Mouse (Mus musculus) lung, postnatal 0 days (tissue): ENCODE results near the gene Sdsl. TPM values are rescaled to one million over a fixed set of nuclear protein-coding genes. Genes with fewer than 3 reads are reported as not detected.

Experiments
- ATAC-seq: fragments of 200-750 bp; cut with Nextera tagmentation; 2 replicates; pipeline ENCODE4 v1.8.0; 2017; ENCODE audit warnings: moderate library complexity
- DNase-seq: peaks from one replicate; pipeline ENCODE4 v3.0.0-alpha.2; 2016; ENCODE audit warnings: low spot score
- H3K27ac ChIP-seq: fragments of 300-500 bp; sonication (generic); 2 replicates; pipeline ENCODE4 v1.5.1; 2014; ENCODE audit warnings: antibody characterized with exemption, mild to moderate bottlenecking, low read length, mixed read lengths
- H3K27me3 ChIP-seq: fragments of 300-500 bp; sonication (generic); replicated peaks from 2 replicates; pipeline ENCODE4 v1.6.1; 2014; ENCODE audit warnings: low read length, mixed read lengths; ENCODE audit not compliant: insufficient read depth
- H3K36me3 ChIP-seq: fragments of 300-500 bp; sonication (generic); 2 replicates; pipeline ENCODE4 v1.6.1; 2014; ENCODE audit warnings: low read length, mixed read lengths; ENCODE audit not compliant: insufficient read depth
- H3K4me1 ChIP-seq: fragments of 300-500 bp; sonication (generic); 2 replicates; pipeline ENCODE4 v1.6.1; 2014; ENCODE audit warnings: antibody characterized with exemption, low read depth, low read length, mixed read lengths; ENCODE audit not compliant: insufficient read depth
- H3K4me2 ChIP-seq: fragments of 300-500 bp; sonication (generic); replicated peaks from 2 replicates; pipeline ENCODE4 v1.6.1; 2014; ENCODE audit warnings: low read depth, mild to moderate bottlenecking, low read length, moderate library complexity, mixed read lengths
- H3K4me3 ChIP-seq: fragments of 300-500 bp; sonication (generic); 2 replicates; pipeline ENCODE4 v1.5.1; 2014; ENCODE audit warnings: low read depth, low read length
- H3K9ac ChIP-seq: fragments of 300-500 bp; sonication (generic); replicated peaks from 2 replicates; pipeline ENCODE4 v1.6.1; 2014; ENCODE audit warnings: low read depth, mild to moderate bottlenecking
- H3K9me3 ChIP-seq: fragments of 300-500 bp; sonication (generic); 2 replicates; pipeline ENCODE4 v1.6.1; 2016; ENCODE audit warnings: low read length, mixed read lengths
- CTCF ChIP-seq: IDR thresholded peaks from 2 replicates; pipeline ENCODE4 v1.5.1; 2016; ENCODE audit warnings: antibody characterized with exemption, mild to moderate bottlenecking
- EP300 ChIP-seq: IDR thresholded peaks from 2 replicates; pipeline ENCODE4 v1.6.1; 2016; ENCODE audit warnings: antibody characterized with exemption, mild to moderate bottlenecking, control low read depth
- WGBS: fragments of 180-500 bp; shearing (Covaris S2); extraction: QIAGEN DNeasy Blood & Tissue Kit; methylation state at CpG from one replicate; pipeline ENCODE4 v1.1.7; 2014; 5-methylcytosine and 5-hydroxymethylcytosine counted together
- polyA plus RNA-seq: library from polyadenylated mRNA; unstranded; fragments of >200 nt; fragmentation: Nextera tagmentation; extraction: Ambion mirVana; gene quantifications from 2 replicates; pipeline ENCODE4 v1.2.1, GENCODE M21; 2015

The Sdsl gene
- polyA plus RNA-seq, 1 experiment from 2014 or later, result 1.7 TPM

- Histone ChIP-seq H3K27me3 (peaks cover 70% of the 10 kb centered on the region), H3K4me3 (no peak overlapping the region), H3K4me2 (no peak overlapping the region), H3K9ac (no peak overlapping the region), H3K36me3 (no peaks in the 10 kb centered on the region), H3K27ac (no peak overlapping the region), H3K9me3 (no peaks in the 10 kb centered on the region), H3K4me1 (peaks cover 6% of the 10 kb centered on the region; the same call in 1 of the 2 replicates)
- ATAC-seq (no peak), DNase-seq (no peak)
- TF ChIP-seq CTCF, result no peak
- no peak for TF ChIP-seq EP300
- 1% methylated on average over 27 of the region's 27 CpGs for WGBS
These were observed 33.5 kb downstream of the Sdsl start for GRCm38 (mm10) chr5:120438991-120439710.

GRCm38 (mm10) chr5:120438469-120438868 is 34.1 kb downstream of the Sdsl start:
- Histone ChIP-seq H3K9ac (no peak overlapping the region), H3K36me3 (no peaks in the 10 kb centered on the region), H3K9me3 (no peaks in the 10 kb centered on the region), H3K4me1 (peaks cover 6% of the 10 kb centered on the region; the same call in 1 of the 2 replicates), H3K4me2 (no peak overlapping the region), H3K27me3 (peaks cover 76% of the 10 kb centered on the region), H3K27ac (no peak overlapping the region), H3K4me3 (no peak overlapping the region)
- WGBS, result 1% methylated on average over 13 of the region's 13 CpGs
- ATAC-seq, result no peak
- no peak for TF ChIP-seq EP300
- TF ChIP-seq CTCF, result no peak
- no peak for DNase-seq

GRCm38 (mm10) chr5:120437986-120438385 is 34.6 kb downstream of the Sdsl start:
- Histone ChIP-seq H3K4me2 (no peak overlapping the region), H3K4me3 (no peak overlapping the region), H3K9ac (no peak overlapping the region), H3K9me3 (no peaks in the 10 kb centered on the region), H3K27me3 (peaks cover 80% of the 10 kb centered on the region), H3K4me1 (peaks cover 6% of the 10 kb centered on the region; the same call in 1 of the 2 replicates), H3K36me3 (no peaks in the 10 kb centered on the region), H3K27ac (no peak overlapping the region)
- DNase-seq (no peak), ATAC-seq (no peak)
- under 1% methylated on average over 33 of the region's 33 CpGs for WGBS
- no peak for TF ChIP-seq CTCF
- TF ChIP-seq EP300, result no peak

- Histone ChIP-seq H3K9me3 (no peaks in the 10 kb centered on the region), H3K27me3 (peaks cover 84% of the 10 kb centered on the region), H3K4me2 (no peak overlapping the region), H3K4me3 (no peak overlapping the region), H3K27ac (no peak overlapping the region), H3K36me3 (no peaks in the 10 kb centered on the region), H3K4me1 (peaks cover 6% of the 10 kb centered on the region; the same call in 1 of the 2 replicates), H3K9ac (no peak overlapping the region)
- DNase-seq (no peak), ATAC-seq (no peak)
- WGBS, result under 1% methylated on average over 16 of the region's 17 CpGs
- TF ChIP-seq EP300 (no peak), CTCF (no peak)
These were observed 35.1 kb downstream of the Sdsl start for GRCm38 (mm10) chr5:120437539-120437938.

GRCm38 (mm10) chr5:120436885-120437495 is 35.6 kb downstream of the Sdsl start:
- Histone ChIP-seq H3K4me1 (peaks cover 6% of the 10 kb centered on the region; the same call in 1 of the 2 replicates), H3K4me2 (no peak overlapping the region), H3K36me3 (no peaks in the 10 kb centered on the region), H3K27ac (no peak overlapping the region), H3K9ac (no peak overlapping the region), H3K4me3 (no peak overlapping the region), H3K27me3 (peaks cover 87% of the 10 kb centered on the region), H3K9me3 (no peaks in the 10 kb centered on the region)
- TF ChIP-seq EP300 (no peak), CTCF (no peak)
- 0% methylated on average over 18 of the region's 18 CpGs for WGBS
- DNase-seq (no peak), ATAC-seq (no peak)

- peak overlapping the region; percentile 54 for H3K4me2 ChIP-seq
- DNase-seq (no peak), ATAC-seq (no peak)
- no peaks in the 10 kb centered on the region for H3K9me3 ChIP-seq
- H3K9ac ChIP-seq, result no peak overlapping the region
- no peaks in the 10 kb centered on the region for H3K36me3 ChIP-seq
- WGBS, result 1% methylated on average over 44 of the region's 47 CpGs
- no peak for TF ChIP-seq EP300
- no peak for TF ChIP-seq CTCF
- no peak overlapping the region for H3K27ac ChIP-seq
- peaks cover 6% of the 10 kb centered on the region; the same call in 1 of the 2 replicates for H3K4me1 ChIP-seq
- H3K4me3 ChIP-seq, result peak overlapping the region; percentile 32
- H3K27me3 ChIP-seq, result peaks cover 96% of the 10 kb centered on the region
These were observed 36.7 kb downstream of the Sdsl start for GRCm38 (mm10) chr5:120435731-120436501.
